Mouse (Mus musculus): ENCODE measurements around the gene Sdsl.

Sdsl gene

GRCm38 (mm10) chr5:120447305-120447704 lies 25.3 kb downstream of the Sdsl start:
- DNase-seq: no peak

- DNase-seq: peak; percentile 94
Observed at GRCm38 (mm10) chr5:120440733-120441132, 31.9 kb downstream of the Sdsl start.

GRCm38 (mm10) chr5:120439887-120440670 lies 32.5 kb downstream of the Sdsl start:
- no peak for DNase-seq

- DNase-seq: no peak
Observed at GRCm38 (mm10) chr5:120438991-120439710, 33.5 kb downstream of the Sdsl start.

- DNase-seq: no peak
Observed at GRCm38 (mm10) chr5:120438469-120438868, 34.1 kb downstream of the Sdsl start.

GRCm38 (mm10) chr5:120437986-120438385 lies 34.6 kb downstream of the Sdsl start:
- no peak for DNase-seq

- DNase-seq: no peak
Observed at GRCm38 (mm10) chr5:120437539-120437938, 35.1 kb downstream of the Sdsl start.

- no peak for DNase-seq
Observed at GRCm38 (mm10) chr5:120436885-120437495, 35.6 kb downstream of the Sdsl start.

- DNase-seq: no peak
Observed at GRCm38 (mm10) chr5:120435731-120436501, 36.7 kb downstream of the Sdsl start.

- DNase-seq: no peak
Observed at GRCm38 (mm10) chr5:120435006-120435681, 37.5 kb downstream of the Sdsl start.

- DNase-seq: no peak
Observed at GRCm38 (mm10) chr5:120434231-120434735, 38.3 kb downstream of the Sdsl start.

GRCm38 (mm10) chr5:120433135-120433760 lies 39.4 kb downstream of the Sdsl start:
- no peak for DNase-seq

- no peak for DNase-seq
Observed at GRCm38 (mm10) chr5:120432486-120433015, 40.1 kb downstream of the Sdsl start.

GRCm38 (mm10) chr5:120431649-120432485 lies 40.7 kb downstream of the Sdsl start, which contains the start of gene Lhx5:
Lhx5 (plus strand) TSS chr5:120431699.
- no peak for DNase-seq

GRCm38 (mm10) chr5:120431001-120431583 lies 41.5 kb downstream of the Sdsl start:
- no peak for DNase-seq

- DNase-seq: no peak
Observed at GRCm38 (mm10) chr5:120429692-120430091, 42.9 kb downstream of the Sdsl start.

- no peak for DNase-seq
Observed at GRCm38 (mm10) chr5:120428990-120429389, 43.6 kb downstream of the Sdsl start.

GRCm38 (mm10) chr5:120428189-120428838 lies 44.3 kb downstream of the Sdsl start:
- no peak for DNase-seq

- no peak for DNase-seq
Observed at GRCm38 (mm10) chr5:120427451-120427938, 45.1 kb downstream of the Sdsl start.

Data from heart, adult 11 months (tissue).